Mouse (Mus musculus): Measurements from ENCODE around the gene Zp1.

GRCm38 (mm10) chr19:10868623-10869141 is 51.8 kb downstream of the Zp1 start:
- TF ChIP-seq GATA1 (IDR thresholded peaks at IDR 0.05; ENCODE audit: borderline replicate concordance, low read length) (no peak), FLI1 (IDR thresholded peaks at IDR 0.05; ENCODE audit: low read length) (no peak)

All from megakaryocyte, embryonic 14.5 days (primary cell).